Mouse (Mus musculus) cerebellum, adult 11 months (tissue): ENCODE data around the gene Poc5.
A peak's percentile ranks its signal among the peaks of the same experiment; 100 is the strongest.

ENCODE experiments used
- DNase-seq: peaks from one replicate; pipeline ENCODE4 v3.0.0; 2022

Gene Poc5

DNA sequence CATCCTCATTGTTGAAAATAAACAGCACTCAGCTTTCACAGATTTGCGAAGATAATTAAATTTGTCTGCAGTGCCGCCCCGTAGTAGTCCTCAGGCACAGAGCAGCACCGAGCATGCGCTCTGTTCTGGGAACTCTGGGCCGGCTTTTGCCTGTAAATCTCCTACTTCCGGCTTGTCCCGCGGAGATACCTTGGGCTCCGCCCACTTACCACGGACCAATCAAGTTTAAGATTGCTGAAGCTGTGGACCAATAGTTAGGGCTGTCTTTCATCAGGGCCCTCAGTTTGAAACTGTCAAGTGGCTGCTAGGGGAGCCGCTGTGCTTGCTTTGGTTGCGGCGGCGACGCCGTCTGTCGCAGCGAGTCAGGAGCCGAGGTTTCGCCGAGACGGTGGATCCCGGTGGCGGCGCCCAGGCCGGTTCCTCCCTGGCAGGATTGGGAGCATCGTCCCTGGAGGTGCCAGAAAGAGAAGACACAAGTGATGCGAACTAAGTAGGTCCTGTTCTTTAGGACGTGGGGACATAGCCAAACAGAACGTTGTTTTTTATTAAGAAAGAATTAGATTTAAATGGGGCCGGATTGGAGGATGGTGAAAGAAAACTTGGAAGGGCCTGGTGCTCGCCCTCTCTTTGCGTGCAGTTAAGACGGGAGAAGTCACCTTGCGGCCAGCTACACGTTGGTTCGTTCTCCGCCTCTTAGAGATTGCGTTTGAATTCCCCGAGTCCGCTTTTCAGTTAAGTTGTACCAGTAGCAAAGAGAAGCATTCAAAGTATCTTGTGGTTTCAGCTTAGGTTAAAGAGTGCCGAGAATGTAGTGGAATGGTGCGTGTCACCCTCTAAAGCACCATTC lies at the start of gene Poc5:
Poc5 (plus strand) TSS at position 253 of the 847 bp plus-strand sequence.
- DNase-seq, result peak; percentile 98

- DNase-seq, result no peak
Observed at GRCm38 (mm10) chr13:96341461-96341860, 46.6 kb upstream of the Poc5 start.

DNA sequence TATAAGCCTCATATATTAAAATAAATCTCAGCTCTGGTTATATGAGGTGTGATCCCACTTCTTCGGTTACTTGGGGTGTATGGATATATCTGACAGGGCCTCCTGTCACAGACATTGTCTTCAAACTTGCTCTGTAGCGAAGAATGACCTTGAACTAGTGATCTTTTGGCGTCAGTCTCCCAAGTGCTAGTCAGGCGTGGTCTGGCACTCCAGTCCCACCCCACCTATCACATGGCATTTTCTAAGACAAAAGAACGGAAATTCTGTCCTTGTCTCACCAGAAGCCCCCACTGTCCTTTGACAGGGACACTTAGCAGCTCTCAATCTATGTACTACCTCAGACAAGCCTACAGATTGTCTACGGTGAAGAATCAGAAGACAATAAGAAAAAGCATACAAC lies 43.3 kb upstream of the Poc5 start:
- no peak for DNase-seq

DNA sequence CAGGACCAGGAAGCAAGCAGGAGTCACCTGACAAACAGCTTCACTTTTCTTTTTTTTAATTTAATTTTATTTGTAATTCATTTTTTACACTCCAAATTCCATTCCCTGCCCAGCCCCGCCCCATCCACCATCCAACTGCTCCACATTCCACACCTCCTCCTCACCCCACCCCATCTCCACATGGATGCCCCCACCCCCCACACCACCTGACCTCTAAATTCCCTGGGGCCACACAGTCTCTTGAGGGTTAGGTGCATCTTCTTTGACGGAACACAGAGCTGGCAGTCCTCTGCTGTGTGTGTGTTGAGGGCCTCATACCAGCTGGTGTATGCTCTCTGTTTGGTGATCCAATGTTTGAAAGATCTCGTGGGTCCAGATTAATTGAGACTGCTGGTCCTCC lies 41.5 kb upstream of the Poc5 start:
- no peak for DNase-seq

DNA sequence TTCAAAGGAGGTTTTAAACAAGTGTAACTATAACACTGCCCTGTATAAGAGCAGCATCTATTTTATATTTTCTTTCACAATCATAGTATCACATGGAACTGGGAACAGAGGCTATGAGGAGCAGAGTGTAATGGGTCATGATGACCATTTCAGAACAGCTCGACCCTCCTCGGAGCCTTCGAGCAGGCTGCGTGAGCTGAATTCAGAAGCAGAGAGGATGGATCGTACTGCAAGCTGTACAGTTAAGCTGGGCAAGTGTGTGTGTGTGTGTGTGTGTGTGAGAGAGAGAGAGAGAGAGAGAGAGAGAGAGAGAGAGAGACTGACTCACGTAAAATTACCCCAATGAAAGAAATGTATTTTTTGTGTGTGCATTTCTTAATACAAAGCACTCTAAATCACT lies 37.9 kb upstream of the Poc5 start:
- DNase-seq, result no peak

GRCm38 (mm10) chr13:96351264-96351663 lies 36.8 kb upstream of the Poc5 start:
- DNase-seq, result no peak

DNA sequence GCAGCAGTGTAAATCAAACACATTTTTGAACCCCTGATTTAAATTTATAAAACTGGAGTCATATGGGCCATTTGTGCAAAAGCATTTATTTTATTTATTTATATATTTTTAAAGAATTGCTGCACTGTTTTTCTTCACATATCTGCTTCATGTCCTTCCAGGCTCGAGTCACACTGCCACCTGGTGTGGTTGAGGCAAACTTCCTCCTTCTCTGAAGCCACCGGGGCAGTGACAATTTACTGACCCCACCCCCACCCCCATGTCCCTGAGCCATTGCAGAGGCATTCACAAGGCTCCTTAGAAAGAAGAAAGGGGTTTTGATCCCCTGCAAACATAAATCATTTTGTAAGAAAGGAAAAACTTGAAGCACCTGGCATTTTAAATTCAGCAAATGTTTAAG lies 12.6 kb upstream of the Poc5 start:
- DNase-seq, result no peak

GRCm38 (mm10) chr13:96376871-96377270 lies 11.2 kb upstream of the Poc5 start:
- DNase-seq, result no peak

DNA sequence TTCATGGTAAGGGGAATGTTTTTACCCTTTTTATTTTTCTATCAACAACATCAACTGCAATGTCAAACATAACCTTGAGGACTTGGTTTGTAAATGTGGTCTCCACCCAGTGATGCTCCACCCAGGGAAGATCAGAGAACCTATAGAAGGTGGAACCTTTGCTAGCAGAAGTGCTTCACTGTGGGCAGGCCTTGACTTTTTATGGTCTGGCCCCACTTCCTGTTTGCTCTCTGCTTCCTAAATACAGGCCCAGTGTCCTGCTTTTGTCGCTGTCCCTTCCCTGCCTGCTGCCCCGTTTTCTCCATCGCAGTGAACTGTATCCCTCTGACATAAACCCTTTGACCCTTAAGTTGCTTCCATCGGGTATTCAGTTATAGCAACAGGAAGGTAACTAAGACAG lies 10.2 kb upstream of the Poc5 start:
- no peak for DNase-seq

DNA sequence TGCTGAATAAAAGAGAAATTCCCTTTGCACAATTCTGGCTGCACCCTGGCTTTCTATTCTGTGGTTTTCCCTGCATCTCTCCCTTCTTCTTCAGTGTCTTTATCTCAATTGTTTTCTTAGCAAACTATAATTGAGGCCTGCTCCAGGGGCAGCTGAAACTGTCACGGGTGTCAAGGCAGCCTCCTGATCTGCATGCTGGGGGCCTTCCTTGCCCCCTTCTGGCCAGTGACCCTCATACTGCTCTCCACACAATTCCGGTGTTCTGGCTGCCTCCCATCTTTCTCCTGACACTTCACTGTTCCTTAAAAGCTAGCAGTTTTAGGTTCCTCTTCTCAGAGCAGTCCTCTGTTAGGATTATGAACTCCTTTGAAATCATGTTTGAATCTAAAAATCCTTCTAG lies 1.2 kb downstream of the Poc5 start:
- no peak for DNase-seq

- no peak for DNase-seq
Observed at GRCm38 (mm10) chr13:96401251-96401650, 13.2 kb downstream of the Poc5 start.

- DNase-seq, result no peak
Observed at GRCm38 (mm10) chr13:96405518-96405917, 17.4 kb downstream of the Poc5 start.

- no peak for DNase-seq
Observed at GRCm38 (mm10) chr13:96407040-96407439, 18.9 kb downstream of the Poc5 start.

- DNase-seq, result no peak
Observed at GRCm38 (mm10) chr13:96408786-96409185, 20.7 kb downstream of the Poc5 start.

- DNase-seq, result no peak
Observed at GRCm38 (mm10) chr13:96414384-96414783, 26.3 kb downstream of the Poc5 start.

- no peak for DNase-seq
Observed at GRCm38 (mm10) chr13:96416380-96416779, 28.3 kb downstream of the Poc5 start.

DNA sequence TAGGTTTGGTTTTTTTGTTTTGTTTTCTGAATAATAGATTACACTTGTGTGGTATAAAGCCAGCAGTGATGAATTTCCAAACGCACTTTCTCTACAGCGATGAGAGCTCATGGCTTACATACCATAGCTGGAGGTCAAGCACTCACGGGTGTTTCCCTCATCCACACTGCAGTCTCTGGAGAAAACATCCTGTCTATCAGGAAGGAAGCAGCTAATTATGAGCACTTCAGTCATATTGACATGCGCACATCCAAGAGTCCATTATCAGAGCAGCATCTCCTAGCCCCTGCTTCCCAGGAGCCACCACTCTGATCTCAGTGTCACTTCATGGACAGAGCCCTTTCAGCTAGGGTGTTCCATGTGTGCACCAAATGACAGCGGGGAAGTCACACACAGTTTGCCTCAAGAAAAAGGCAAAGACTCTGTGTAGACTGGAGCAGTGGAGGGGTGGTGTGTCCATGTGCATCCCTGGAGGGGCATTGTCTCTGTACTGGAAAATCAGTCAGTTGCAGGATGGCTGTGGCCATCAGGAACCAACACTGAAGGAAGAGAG lies 29.2 kb downstream of the Poc5 start:
- DNase-seq, result no peak

- no peak for DNase-seq
Observed at GRCm38 (mm10) chr13:96418487-96418886, 30.4 kb downstream of the Poc5 start.

- DNase-seq, result no peak
Observed at GRCm38 (mm10) chr13:96421230-96421629, 33.1 kb downstream of the Poc5 start.

DNA sequence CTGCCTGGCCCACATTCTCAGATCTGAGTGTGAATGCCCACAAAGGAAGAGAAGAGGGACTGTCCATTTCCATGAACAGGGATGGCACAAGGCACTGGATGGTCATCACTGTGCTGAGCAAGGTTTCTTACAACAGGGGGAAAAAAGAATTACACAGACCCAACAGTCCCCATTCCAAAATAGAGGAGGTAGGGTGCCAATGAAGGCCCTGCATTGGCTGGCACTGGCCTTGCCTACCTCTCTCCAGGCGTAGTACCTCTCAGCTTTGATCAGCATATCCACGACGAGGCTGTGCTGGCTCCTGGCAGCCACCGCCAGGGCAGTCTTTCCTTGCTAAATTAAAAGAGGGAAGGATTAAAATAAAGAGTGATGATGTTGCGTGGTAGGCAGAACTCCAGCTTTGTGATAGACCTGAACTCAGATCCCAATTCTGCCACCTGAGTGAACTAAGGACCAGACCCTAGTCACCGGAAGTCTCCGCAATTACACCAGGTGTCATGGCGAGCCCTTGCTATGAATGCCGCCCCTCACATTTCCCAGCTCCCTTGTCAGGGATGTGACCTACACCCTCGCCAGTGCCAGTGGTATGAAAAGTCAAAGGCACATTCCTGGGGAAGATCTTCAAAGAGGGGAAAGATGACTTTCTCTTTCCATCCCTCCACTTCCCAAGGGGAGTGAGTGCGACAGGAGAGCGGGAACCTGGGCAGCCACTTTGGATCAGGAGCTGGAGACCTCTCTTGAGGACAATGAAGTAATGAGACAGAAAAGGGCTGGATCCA lies 36.6 kb downstream of the Poc5 start:
- no peak for DNase-seq

DNA sequence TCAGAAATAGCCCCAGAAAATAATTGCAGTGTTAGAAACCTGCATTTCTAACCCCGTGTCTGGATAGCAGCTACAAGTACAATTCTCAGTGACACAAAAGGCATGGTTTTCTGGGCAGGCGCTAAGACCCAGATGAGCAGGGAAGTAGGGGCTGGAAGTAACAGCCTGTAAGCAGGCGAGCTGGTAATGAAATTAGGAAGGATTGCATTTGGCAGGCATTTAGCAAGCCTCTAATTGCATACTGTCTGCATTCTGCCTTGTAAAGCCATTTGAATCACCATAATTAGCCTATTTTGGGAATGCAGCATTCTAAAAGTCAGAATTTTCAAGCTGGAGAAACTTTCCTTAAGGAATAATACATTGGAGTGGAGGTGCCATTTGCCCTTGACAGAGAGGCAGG lies 38.0 kb downstream of the Poc5 start:
- DNase-seq, result no peak

DNA sequence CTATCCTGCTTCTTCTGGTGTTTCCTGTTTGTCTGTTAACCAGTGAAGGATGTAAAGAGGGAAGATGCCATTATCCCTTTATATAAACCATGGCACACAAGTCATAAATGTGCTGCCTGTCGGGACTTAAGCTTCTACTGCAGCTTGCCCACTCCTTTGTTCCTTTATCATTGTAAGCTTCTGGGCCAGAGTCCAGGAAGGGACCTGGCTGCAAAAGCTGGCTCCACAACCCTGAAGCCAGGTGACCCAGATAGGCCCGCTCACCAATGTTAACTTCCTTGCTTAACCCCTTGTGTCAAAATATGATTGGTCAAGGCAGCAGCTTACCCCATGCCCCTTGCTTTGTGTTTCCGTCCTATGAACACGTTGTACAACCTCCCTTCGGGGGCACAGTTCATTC lies 40.4 kb downstream of the Poc5 start:
- no peak for DNase-seq

- peak; percentile 71 for DNase-seq
Observed at GRCm38 (mm10) chr13:96431595-96432156, 43.6 kb downstream of the Poc5 start.

DNA sequence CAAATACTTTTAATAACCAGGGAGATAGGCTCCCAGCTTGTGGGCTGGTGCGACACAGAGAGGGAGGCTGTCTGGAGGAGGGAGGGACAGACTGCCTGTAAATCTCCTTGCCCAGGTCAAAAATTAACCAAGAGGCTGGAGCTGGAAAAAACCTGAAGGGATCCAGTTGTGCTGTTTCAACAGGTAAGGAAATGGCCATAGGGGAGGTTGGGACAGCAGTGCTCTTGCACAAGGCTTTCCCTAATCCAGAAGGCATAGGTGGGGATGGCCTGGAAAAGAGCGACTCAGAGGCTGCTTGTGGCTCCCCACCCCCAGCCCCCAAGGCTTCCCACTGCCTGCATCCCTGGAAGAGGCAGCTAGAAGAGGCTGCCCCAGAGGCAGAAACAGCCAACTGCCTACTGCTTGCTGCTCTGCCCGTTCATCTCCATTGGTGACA lies 44.3 kb downstream of the Poc5 start:
- no peak for DNase-seq
